Mouse (Mus musculus) spleen, postnatal 10 days (tissue): ENCODE results near the gene Insyn1.
A peak's percentile ranks its signal among the peaks of the same experiment; 100 is the strongest.

Experiments used
- DNase-seq, 2 experiments: peaks; one replicate each; pipeline ENCODE4 v3.0.0; 2021 to 2022; ENCODE audit warnings: low spot score in 2 of 2

Insyn1 gene

DNA sequence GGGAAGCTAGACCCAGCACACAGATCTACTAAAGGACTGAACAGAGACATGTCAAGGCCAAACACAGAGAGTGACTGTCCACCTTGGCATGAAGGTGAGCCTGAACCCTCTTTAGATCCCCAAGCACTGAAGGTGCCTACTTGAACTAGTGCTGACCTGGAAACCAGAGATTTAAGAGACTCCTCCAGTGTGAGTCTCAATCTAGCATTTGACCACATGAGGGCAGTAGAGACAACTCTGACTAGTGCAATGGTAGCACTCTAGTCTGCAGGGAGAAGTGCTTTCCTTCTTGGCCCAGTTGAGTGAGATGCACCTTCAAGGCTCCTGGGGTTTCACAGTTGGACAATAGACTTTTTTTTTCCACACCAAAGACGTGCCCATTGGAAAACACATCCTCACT is 46.4 kb downstream of the Insyn1 start:
- peak in 1 of 2 experiments; percentile 63 for DNase-seq

DNA sequence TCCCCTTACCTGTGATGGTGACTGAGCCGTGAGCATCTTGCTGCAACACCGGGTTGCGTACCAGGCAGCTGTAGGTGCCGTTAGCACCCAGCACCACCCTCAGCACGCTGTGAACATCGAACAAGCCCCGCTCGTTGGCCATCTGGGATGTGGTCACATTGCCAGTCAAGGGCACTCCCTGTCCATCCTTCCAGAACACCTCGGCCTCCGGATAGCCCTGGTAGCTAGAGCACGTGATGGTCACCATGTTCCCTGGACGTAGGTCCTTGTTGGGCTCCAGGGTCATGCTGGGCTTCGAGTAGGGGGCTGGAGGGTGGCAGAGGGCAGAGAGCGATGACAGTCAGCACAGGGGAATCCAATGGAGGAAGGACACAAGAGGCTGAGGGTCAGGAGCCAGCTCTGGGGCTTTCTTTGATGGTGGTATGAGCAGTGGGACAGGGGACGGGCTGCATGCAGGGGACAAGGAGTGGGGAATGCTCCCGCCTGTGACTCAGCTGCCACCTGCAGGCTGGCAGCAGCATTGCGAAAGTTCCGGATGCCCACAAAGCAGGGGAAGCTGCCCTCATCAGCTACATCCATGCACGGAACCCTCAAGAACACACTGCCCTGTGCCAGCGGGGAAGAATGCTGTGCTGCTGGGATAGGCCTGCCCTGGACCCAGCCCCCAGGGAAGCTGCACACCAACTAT is 47.2 kb downstream of the Insyn1 start:
- peak in 1 of 2 experiments; percentile 51 for DNase-seq

DNA sequence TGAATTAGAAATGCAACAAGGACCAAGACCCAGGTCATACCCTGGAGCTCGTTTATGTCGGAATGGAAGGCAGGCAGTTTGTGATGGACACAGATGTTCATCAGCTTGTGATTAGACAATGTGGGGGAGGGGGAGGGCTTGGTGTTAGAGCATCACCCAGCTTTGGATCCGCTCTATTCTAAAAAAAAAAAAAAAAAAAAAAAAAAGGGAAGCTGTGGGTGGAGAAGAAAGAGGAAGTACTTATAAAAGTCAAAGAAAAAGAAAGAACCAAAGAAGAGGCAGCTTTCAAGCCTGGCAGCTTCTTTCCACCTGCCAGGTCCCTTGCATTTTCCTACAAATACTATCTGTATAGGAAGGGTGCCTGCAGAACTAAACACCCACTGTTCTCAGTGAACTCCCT is 49.4 kb downstream of the Insyn1 start:
- peak in 1 of 2 experiments; percentile 45 for DNase-seq

DNA sequence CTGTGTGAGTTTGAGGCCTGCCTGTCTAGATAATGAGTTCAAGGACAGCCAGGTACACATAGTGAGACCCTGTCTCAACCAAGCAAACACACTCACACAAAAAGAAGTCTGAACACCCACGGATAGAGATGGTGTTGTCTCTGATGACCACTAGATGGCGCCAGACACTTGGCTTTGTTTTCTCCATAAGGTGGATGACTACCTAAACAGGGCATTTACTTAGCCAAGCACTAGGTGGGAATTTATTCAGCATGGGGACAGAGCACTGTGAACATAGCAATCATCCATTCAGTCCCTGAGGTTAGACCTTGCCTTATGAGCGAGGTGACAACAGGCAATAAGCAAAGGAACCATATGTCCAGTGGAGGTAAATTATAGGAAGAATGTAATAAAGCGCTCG is 51.5 kb downstream of the Insyn1 start:
- peak in 1 of 2 experiments; percentile 70 for DNase-seq

DNA sequence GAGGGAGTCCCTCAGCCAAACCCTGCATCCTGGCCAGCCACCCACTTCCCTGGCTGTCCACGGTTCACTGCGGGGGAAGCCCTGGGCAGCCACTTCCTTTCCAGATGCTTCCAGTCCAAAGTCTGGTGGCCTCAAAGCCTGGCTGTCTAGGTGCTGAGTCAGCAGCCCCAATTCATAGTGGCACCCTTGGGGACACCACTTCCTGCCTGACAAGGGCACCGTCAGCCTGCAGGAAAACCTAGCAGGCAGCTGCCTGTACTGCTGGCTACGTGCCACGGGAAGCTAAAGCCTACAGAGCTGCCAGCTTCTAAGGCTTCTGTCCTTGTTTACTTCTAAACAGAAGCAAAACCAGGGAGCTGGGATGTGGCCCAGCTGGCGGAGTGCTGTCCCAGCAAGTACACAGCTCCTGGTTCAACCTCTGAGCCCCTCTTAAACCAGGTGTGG is 53.5 kb downstream of the Insyn1 start:
- DNase-seq: peak in 1 of 2 experiments; percentile 65

DNA sequence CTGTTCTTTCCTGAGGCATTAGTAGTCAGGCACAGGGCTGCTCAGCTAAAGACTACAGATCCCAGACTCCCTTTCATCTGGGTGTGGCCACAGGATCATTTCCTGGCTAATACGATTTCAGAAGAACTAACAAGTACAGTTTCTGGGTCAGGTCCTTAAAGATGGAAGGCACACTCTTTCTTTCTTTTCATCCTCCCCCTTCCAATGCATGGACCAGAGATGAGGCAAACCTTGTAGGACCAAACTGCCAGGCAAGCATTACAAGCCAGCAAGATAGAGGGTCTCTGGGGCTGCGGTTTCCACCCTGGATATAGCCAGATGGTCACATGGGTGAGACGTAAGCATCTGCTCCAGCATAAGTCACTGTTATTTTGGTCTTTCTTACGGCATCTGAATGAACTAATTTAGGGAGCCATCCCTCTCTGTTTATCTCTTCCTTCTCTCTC is 56.5 kb downstream of the Insyn1 start:
- DNase-seq: no peak

DNA sequence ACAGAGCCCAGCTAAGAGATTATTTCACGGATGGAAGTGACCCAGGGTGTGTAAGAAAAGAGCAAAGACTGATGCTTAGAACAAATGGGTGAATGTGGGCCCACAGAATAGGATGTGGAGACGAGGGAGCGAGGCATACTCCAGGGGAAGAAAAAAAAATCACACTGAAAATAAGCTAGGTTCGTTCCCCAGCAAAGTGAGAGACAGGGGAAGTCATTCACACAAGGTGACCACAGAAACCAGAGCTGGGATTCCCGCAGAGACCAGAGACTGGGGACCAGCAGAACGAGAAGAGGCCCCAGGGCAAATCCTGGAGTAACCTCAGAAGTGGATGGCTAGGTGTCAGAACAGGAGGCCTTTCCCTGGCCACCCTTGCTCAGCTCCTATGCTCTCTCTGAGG is 57.0 kb downstream of the Insyn1 start:
- DNase-seq: no peak

DNA sequence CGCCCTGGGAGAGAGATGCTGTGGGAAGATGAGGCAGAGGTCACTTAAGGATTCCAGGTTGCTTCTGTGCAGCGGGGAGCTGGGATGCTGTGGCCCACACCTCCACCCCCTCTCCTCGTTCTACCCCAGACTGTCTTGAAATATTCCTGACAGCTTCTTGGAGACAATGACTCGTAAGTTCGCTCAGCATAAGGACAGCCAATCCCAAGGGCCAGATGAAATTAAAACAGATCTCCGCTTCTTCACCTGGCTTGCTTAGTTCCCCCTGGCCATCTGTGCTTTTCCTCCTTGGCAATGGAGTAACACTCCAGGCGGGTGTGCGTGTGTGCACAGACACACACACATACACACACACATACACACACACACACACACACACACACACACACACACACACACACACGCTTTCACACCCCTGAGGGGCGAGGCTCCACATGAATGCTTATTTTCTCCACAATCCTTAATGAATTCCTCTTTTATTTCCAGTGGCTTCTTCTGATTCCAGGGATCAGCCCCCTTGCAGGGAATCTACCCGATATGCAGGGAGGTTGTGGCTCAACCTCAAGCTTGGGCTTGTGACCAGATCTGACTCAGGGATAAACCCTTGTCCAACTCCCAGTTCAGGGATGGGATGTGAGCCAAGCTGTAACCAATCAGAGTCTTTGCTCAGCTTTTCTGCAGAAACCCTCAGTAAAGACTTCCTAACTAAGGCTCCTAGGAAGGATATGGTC is 58.4 kb downstream of the Insyn1 start:
- no peak for DNase-seq

DNA sequence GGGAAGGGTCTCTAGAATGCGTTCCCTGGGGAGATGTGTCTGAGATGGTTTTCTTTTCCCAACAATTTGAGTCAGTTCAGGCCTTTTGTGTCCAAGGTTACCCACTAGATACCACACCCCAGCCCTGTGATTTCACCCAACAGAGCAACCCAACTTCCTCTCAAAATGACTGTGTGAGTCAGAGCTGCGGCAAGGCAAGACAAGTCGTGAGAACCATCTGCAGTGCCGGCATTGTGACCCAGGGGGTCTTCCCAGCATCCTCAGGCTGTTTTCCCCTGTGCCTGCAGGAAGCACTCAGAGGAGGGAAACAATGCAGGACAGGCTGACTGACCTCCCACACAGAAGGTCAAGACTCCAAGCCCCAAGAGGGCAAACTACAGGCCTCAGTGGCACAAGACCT is 60.5 kb downstream of the Insyn1 start:
- DNase-seq: no peak
